Mouse (Mus musculus): ENCODE data around the gene Ssr2. TPM values are rescaled to one million over a fixed set of nuclear protein-coding genes. Genes with fewer than 3 reads are reported as not detected.
A peak's percentile ranks its signal among the peaks of the same experiment; 100 is the strongest.

Ssr2 gene
- total and polyA plus RNA-seq, 3 experiments, result 346 to 377 (median 364) TPM

GRCm38 (mm10) chr3:88631921-88632587 is 56.4 kb downstream of the Ssr2 start:
- TF ChIP-seq ELF1 (IDR thresholded peaks at IDR 0.05; ENCODE audit: low read depth, low read length) (no peak), MAX (IDR thresholded peaks at IDR 0.05; ENCODE audit: low read length) (no peak), RAD21 (IDR thresholded peaks at IDR 0.05; ENCODE audit: low read depth, low read length) (peak; percentile 84), JUN (IDR thresholded peaks at IDR 0.05; ENCODE audit: insufficient read depth, low read depth, low read length) (no peak), BHLHE40 (IDR thresholded peaks at IDR 0.05; ENCODE audit: low read depth, low read length) (no peak), MAZ (IDR thresholded peaks at IDR 0.05; ENCODE audit: low read depth, low read length) (no peak), ZC3H11A (IDR thresholded peaks at IDR 0.05; ENCODE audit: low read depth, low read length) (peak; percentile 2; the same call in 1 of the 2 replicates), NELFE (IDR thresholded peaks at IDR 0.05; ENCODE audit: low read depth, low read length) (no peak), MAFK (IDR thresholded peaks at IDR 0.05; ENCODE audit: insufficient replicate concordance, low read length) (no peak), SMC3 (IDR thresholded peaks at IDR 0.05; ENCODE audit: low read depth, low read length) (peak; percentile 87), CTCF (conservative IDR thresholded peaks at IDR 0.05 in 1 of 2, IDR thresholded peaks at IDR 0.05 in 1 of 2; ENCODE audit: low read depth in 2 of 2, low read length in 2 of 2) (peak in 1 of 2 experiments; percentile 82; a peak in 2 of 4 replicates), CHD1 (IDR thresholded peaks at IDR 0.05; ENCODE audit: low read depth, low read length) (no peak), POLR2AphosphoS2 (IDR thresholded peaks at IDR 0.05; ENCODE audit: low read depth, low read length) (no peak)
- Histone ChIP-seq H3K4me1 (ENCODE audit: control insufficient read depth in 1 of 2, insufficient read depth in 2 of 2) (peaks cover under 1 to 34% of the 10 kb centered on the region in 2 experiments; a peak in 3 of 4 replicates), H3K27ac (ENCODE audit: insufficient read depth, low read depth) (no peak overlapping the region), H3K27me3 (replicated peaks) (no peaks in the 10 kb centered on the region), H3K79me2 (replicated peaks; ENCODE audit: control insufficient read depth, extremely low read depth, insufficient read depth, poor library complexity, severe bottlenecking) (peaks cover 22% of the 10 kb centered on the region), H3K4me2 (ENCODE audit: insufficient read depth, low read depth, poor library complexity, severe bottlenecking) (no peak overlapping the region), H3K9ac (ENCODE audit: insufficient read depth, low read depth) (no peak overlapping the region), H3K4me3 (replicated peaks in 1 of 3; ENCODE audit: low read depth in 2 of 3, low read length in 2 of 3, poor library complexity in 1 of 3) (no peak overlapping the region), H3K36me3 (replicated peaks in 1 of 2; ENCODE audit: control insufficient read depth in 1 of 2, insufficient read depth in 1 of 2, low read length in 1 of 2) (peaks cover 76 to 97% of the 10 kb centered on the region in 2 experiments), H3K9me3 (replicated peaks; ENCODE audit: low read length) (peaks cover 7% of the 10 kb centered on the region)
- dilution Hi-C loops (cut with MboI; ENCODE audit: extremely low pct_ligation_motif_present, extremely low pct_unique_long_range_greater_than_20kb, low sequenced_read_pairs) (no loop called here), in situ Hi-C loops (cut with MboI; ENCODE audit: low pct_ligation_motif_present, low pct_unique_long_range_greater_than_20kb, low sequenced_read_pairs) (no loop called here)
- no peak for DNase-seq (ENCODE audit: extremely low read depth)

GRCm38 (mm10) chr3:88633056-88633455 is 57.4 kb downstream of the Ssr2 start:
- in situ Hi-C loops (cut with MboI; ENCODE audit: low pct_ligation_motif_present, low pct_unique_long_range_greater_than_20kb, low sequenced_read_pairs) (no loop called here), dilution Hi-C loops (cut with MboI; ENCODE audit: extremely low pct_ligation_motif_present, extremely low pct_unique_long_range_greater_than_20kb, low sequenced_read_pairs) (no loop called here)
- Histone ChIP-seq H3K79me2 (replicated peaks; ENCODE audit: control insufficient read depth, extremely low read depth, insufficient read depth, poor library complexity, severe bottlenecking) (peaks cover 13% of the 10 kb centered on the region), H3K4me3 (replicated peaks in 1 of 3; ENCODE audit: low read depth in 2 of 3, low read length in 2 of 3, poor library complexity in 1 of 3) (no peak overlapping the region), H3K4me1 (ENCODE audit: control insufficient read depth in 1 of 2, insufficient read depth in 2 of 2) (peaks cover 0 to 26% of the 10 kb centered on the region in 2 experiments; a peak in 2 of 4 replicates), H3K27ac (ENCODE audit: insufficient read depth, low read depth) (no peak overlapping the region), H3K9me3 (replicated peaks; ENCODE audit: low read length) (peaks cover 7% of the 10 kb centered on the region), H3K9ac (ENCODE audit: insufficient read depth, low read depth) (no peak overlapping the region), H3K27me3 (replicated peaks) (no peaks in the 10 kb centered on the region), H3K36me3 (replicated peaks in 1 of 2; ENCODE audit: control insufficient read depth in 1 of 2, insufficient read depth in 1 of 2, low read length in 1 of 2) (peaks cover 81 to 95% of the 10 kb centered on the region in 2 experiments), H3K4me2 (ENCODE audit: insufficient read depth, low read depth, poor library complexity, severe bottlenecking) (no peak overlapping the region)
- no peak for DNase-seq (ENCODE audit: extremely low read depth)
- TF ChIP-seq MYC (IDR thresholded peaks at IDR 0.05; ENCODE audit: low read depth, low read length), result no peak

Data from CH12.LX (cell line).